Mouse (Mus musculus) forebrain, embryonic 11.5 days (tissue): Measurements from ENCODE around the gene Celsr1. TPM values are rescaled to one million over a fixed set of nuclear protein-coding genes. Genes with fewer than 3 reads are reported as not detected.
A peak's percentile ranks its signal among the peaks of the same experiment; 100 is the strongest.

Experiments used
- ATAC-seq: fragments of 200-750 bp; cut with Nextera tagmentation; replicated peaks from 2 replicates; pipeline ENCODE4 v1.8.0; 2017; ENCODE audit warnings: moderate TSS enrichment; ENCODE audit not compliant: low FRiP score
- DNase-seq: peaks from one replicate; pipeline ENCODE4 v3.0.0-alpha.2; 2017; ENCODE audit warnings: low spot score
- H3K27ac ChIP-seq: fragments of 300-500 bp; sonication (generic); 2 replicates; pipeline ENCODE4 v1.5.1; 2014; ENCODE audit warnings: low read depth, low read length
- H3K27me3 ChIP-seq: fragments of 300-500 bp; sonication (generic); 2 replicates; pipeline ENCODE4 v1.6.1; 2014; ENCODE audit warnings: mild to moderate bottlenecking, low read length, mixed read lengths; ENCODE audit not compliant: control insufficient read depth, insufficient read depth
- H3K36me3 ChIP-seq: fragments of 300-500 bp; sonication (generic); 2 replicates; pipeline ENCODE4 v1.6.1; 2014; ENCODE audit warnings: mild to moderate bottlenecking, low read length, moderate library complexity, mixed read lengths; ENCODE audit not compliant: control insufficient read depth, insufficient read depth
- H3K4me1 ChIP-seq: fragments of 300-500 bp; sonication (generic); replicated peaks from 2 replicates; pipeline ENCODE4 v1.6.1; 2014; ENCODE audit warnings: low read length, mixed read lengths; ENCODE audit not compliant: control insufficient read depth, insufficient read depth
- H3K4me2 ChIP-seq: fragments of 300-500 bp; sonication (generic); 2 replicates; pipeline ENCODE4 v1.6.1; 2014; ENCODE audit warnings: low read depth, mild to moderate bottlenecking, low read length, moderate library complexity, mixed read lengths; ENCODE audit not compliant: severe bottlenecking
- H3K4me3 ChIP-seq: fragments of 300-500 bp; sonication (generic); 2 replicates; pipeline ENCODE4 v1.5.1; 2014; ENCODE audit warnings: low read depth, low read length
- H3K9ac ChIP-seq: fragments of 300-500 bp; sonication (generic); 2 replicates; pipeline ENCODE4 v1.6.1; 2014; ENCODE audit warnings: low read length
- H3K9me3 ChIP-seq: fragments of 300-500 bp; sonication (generic); 2 replicates; pipeline ENCODE4 v1.6.1; 2016; ENCODE audit warnings: low read length, mixed read lengths; ENCODE audit not compliant: control insufficient read depth
- WGBS: fragments of 180-500 bp; shearing (Covaris S2); extraction: QIAGEN DNeasy Blood & Tissue Kit; methylation state at CpG from one replicate; pipeline ENCODE4 v1.1.7; 2014; 5-methylcytosine and 5-hydroxymethylcytosine counted together
- polyA plus RNA-seq: library from polyadenylated mRNA; unstranded; fragments of >200 nt; fragmentation: Nextera tagmentation; extraction: Ambion mirVana; gene quantifications from 2 replicates; pipeline ENCODE4 v1.2.1, GENCODE M21; 2014

The Celsr1 gene
- polyA plus RNA-seq, 1 experiment from 2014 or later = 7.3 TPM

DNA sequence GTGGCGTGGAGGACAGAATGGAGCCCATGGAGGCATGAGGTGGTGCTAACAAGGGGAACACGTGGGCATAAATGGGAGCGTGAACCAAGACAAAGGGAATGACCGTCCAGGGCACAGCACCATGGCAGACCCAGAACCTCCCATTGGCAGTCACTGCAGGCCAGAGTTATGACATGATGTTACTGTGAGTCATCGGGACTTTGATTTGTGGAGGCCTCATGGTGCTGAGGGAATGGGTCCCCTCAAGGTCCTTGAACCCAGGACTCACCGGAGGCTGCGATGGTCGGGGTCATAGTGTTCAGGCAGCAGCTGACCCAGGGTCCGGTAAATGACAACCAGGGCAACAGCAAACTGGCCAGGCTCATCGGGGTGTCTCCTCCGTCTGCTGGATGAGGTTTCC lies 111.7 kb downstream of the Celsr1 start:
- Histone ChIP-seq H3K9me3 (no peaks in the 10 kb centered on the region), H3K36me3 (no peaks in the 10 kb centered on the region; the same call in 1 of the 2 replicates), H3K4me3 (no peak overlapping the region), H3K4me1 (no peaks in the 10 kb centered on the region), H3K27me3 (no peaks in the 10 kb centered on the region), H3K4me2 (no peak overlapping the region), H3K9ac (no peak overlapping the region), H3K27ac (no peak overlapping the region)
- WGBS = 94% methylated on average over 11 of the region's 11 CpGs
- no peak for DNase-seq
- ATAC-seq = no peak

DNA sequence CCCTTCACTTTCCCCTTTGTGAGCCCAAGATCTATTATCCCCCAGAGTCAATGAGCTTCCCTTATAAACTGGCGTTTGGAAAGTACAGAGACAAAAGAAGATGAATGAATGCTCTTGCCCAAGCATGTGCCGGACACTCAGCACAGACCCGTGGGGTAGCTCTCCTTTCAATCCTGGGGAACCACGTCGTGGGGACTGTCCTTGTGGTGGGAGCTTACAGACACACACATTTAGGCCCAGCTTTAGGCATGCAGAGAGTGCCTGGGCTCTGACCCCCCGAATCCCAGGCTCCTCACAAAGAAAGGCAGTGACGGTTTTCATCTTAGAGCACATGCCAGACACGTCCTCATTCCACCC lies 113.7 kb downstream of the Celsr1 start:
- no peaks in the 10 kb centered on the region for H3K9me3 ChIP-seq
- no peak overlapping the region for H3K9ac ChIP-seq
- no peak overlapping the region for H3K27ac ChIP-seq
- no peak overlapping the region for H3K4me3 ChIP-seq
- no peaks in the 10 kb centered on the region for H3K27me3 ChIP-seq
- no peak overlapping the region for H3K4me2 ChIP-seq
- H3K36me3 ChIP-seq = no peaks in the 10 kb centered on the region; the same call in 1 of the 2 replicates
- ATAC-seq (no peak), DNase-seq (no peak)
- WGBS = 62% methylated on average over 8 of the region's 8 CpGs
- no peaks in the 10 kb centered on the region for H3K4me1 ChIP-seq

DNA sequence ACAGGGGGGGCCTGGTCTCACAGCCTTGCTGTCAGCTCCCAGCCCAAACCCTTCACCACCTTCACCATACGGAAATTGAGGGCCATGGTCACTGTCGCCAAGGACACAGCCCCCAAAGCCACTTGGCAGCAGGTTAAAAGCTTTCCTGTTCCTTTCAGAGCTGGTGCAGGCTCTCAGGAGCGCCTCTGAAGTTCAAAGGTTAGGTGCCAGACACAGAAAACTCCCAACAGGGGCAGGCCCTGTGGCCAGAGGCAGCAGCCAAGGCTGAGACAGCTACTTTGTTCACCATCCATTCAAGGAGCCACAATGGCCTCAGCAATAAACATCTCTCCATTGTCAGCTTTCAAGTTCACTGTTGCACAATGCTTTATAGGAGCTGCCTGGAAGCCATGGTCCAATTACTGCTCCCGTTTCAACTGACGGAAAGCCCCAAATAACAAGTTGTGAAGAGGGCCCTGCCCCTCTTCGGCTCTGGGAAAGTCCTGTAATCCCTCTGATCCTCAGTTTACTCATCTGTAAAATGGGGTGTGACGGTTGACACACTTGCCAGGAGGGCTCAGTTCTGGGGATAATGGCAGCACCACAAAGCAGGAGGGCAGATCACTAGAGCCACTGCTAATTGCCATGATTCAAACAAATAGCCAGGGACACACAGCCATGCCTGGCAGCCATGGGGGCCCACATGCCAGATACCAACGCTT lies 114.2 kb downstream of the Celsr1 start:
- H3K9ac ChIP-seq = no peak overlapping the region
- H3K36me3 ChIP-seq = no peaks in the 10 kb centered on the region; the same call in 1 of the 2 replicates
- no peaks in the 10 kb centered on the region for H3K9me3 ChIP-seq
- ATAC-seq = no peak
- no peaks in the 10 kb centered on the region for H3K27me3 ChIP-seq
- no peak overlapping the region for H3K27ac ChIP-seq
- no peak overlapping the region for H3K4me2 ChIP-seq
- H3K4me1 ChIP-seq = no peaks in the 10 kb centered on the region
- DNase-seq = no peak
- WGBS = 58% methylated on average over 8 of the region's 8 CpGs
- no peak overlapping the region for H3K4me3 ChIP-seq

DNA sequence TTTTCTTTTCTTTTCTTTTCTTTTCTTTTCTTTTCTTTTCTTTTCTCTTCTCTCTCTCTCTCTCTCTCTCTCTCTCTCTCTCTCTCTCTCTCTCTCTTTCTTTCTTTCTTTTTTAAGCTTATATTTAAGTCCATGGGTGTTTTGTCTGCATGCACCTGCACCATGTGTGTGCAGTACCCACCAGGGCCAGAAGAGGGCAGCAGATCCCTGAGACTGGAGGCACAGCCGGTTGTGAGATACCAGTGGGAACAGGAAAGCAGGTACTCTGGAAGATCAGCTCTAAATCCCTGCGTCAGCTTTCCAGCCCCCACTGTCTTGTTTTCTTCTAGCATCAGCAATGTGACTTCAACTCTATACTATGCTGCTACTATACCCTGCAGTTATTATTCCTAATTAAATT lies 120.0 kb downstream of the Celsr1 start:
- Histone ChIP-seq H3K9ac (no peak overlapping the region), H3K4me3 (no peak overlapping the region), H3K27me3 (no peaks in the 10 kb centered on the region), H3K27ac (no peak overlapping the region), H3K36me3 (no peaks in the 10 kb centered on the region; the same call in 1 of the 2 replicates), H3K4me2 (no peak overlapping the region), H3K4me1 (no peaks in the 10 kb centered on the region), H3K9me3 (no peaks in the 10 kb centered on the region)
- ATAC-seq (no peak), DNase-seq (peak; percentile 92)
- 25% methylated on average over 2 of the region's 2 CpGs for WGBS

DNA sequence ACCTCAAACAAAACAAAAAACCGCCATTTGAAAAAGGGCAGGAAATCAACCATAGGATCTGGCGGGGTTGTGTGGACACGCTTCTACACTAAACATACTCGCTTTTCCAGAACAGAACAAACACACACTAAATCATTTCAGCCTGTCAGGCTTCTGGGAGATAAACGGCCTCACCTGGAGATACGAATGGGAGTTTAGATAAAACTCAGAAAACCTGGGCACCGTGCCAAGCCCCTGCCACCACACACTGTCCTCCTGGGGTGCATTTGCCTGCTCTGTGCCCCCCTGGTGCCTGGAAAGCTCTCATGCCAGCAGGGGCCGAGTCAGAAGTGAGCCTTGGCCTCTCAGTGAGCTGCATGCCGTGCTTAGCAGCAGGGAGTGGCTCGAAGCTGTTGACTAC lies 123.6 kb downstream of the Celsr1 start:
- Histone ChIP-seq H3K9me3 (no peaks in the 10 kb centered on the region), H3K4me1 (no peaks in the 10 kb centered on the region), H3K4me2 (no peak overlapping the region), H3K4me3 (no peak overlapping the region), H3K9ac (no peak overlapping the region), H3K27ac (no peak overlapping the region), H3K36me3 (no peaks in the 10 kb centered on the region), H3K27me3 (no peaks in the 10 kb centered on the region)
- no peak for ATAC-seq
- 76% methylated on average over 10 of the region's 10 CpGs for WGBS
- DNase-seq = no peak

DNA sequence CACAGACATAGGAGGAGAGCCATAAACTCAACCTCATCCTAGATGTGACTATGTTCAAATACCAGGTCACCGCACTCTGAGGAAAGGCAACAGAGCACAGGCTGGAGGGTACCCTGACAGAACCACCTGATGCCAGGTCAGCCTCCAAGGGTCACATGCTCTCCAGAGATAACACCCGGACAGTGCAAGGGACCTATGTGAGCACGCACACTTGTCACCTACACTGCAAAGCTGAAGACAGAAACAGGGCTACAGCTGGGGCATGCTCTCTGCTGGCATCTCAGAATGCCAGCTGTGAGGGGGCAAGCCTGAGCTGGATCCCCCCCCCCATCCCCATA lies 124.1 kb downstream of the Celsr1 start:
- Histone ChIP-seq H3K4me3 (no peak overlapping the region), H3K36me3 (no peaks in the 10 kb centered on the region), H3K4me2 (no peak overlapping the region), H3K27ac (no peak overlapping the region), H3K9ac (no peak overlapping the region), H3K27me3 (no peaks in the 10 kb centered on the region), H3K4me1 (no peaks in the 10 kb centered on the region), H3K9me3 (no peaks in the 10 kb centered on the region)
- ATAC-seq (no peak), DNase-seq (no peak)
- 90% methylated on average over 3 of the region's 3 CpGs for WGBS

DNA sequence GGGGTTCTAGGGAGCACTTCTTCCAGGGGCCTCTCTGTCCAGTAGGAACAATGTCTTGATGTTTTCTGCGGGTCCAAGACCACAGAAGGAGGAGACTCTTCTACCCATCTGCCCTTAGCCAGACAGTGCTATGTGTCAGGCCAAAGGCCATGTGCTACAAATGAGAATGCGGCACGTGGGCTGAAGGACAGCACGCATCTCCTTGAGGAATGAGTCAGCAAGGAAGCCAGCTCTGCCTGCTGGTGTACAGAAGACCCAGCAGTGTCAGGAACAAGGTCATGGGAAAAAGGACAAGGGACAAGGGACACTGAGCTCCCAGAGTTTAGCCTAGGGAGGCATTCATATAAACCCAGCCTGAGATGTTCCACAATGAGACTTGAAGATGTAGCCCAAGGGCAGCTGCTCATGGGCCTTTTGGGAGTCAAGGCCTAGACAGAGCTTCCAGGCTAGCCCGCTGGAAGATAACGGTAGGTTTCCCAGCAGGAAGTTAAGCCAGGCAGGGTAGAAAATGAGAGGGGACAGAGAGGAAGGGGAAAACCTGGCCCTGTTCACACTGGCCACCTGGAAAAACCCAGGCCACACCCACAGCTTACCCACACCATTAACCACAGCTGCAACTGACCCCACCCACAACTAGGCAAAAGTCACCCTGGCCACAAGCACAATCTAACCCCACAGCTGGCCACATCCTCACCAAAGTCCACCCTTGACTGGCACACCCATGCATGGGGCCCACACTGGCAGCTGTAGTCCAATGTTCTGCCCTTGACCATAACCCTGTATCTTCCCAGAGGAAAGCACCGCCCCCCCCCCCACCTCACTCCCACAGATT lies 124.7 kb downstream of the Celsr1 start:
- Histone ChIP-seq H3K9me3 (no peaks in the 10 kb centered on the region), H3K27ac (no peak overlapping the region), H3K27me3 (no peaks in the 10 kb centered on the region), H3K4me2 (no peak overlapping the region), H3K9ac (no peak overlapping the region), H3K36me3 (no peaks in the 10 kb centered on the region), H3K4me3 (no peak overlapping the region), H3K4me1 (no peaks in the 10 kb centered on the region)
- no peak for DNase-seq
- WGBS = 92% methylated on average over 7 of the region's 7 CpGs
- ATAC-seq = no peak

DNA sequence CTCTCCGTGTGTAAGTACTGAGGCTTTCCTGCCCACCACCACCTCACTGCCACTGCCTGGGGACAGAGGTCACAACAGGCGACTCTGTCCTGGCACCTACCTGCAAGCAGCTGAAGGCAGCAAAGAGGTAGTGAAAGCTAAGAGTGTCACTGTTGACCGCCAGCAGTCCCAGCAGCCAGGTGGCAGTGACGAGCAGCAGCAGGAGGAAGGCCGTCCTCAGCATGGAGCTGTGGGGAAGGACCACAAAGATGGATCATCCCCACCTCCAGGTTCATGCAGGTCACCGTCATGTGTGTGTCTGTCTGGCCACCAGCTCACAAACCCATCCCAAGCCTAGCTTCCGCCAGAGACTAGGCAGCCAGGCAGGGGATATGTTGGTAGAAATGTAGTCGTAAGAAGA lies 129.8 kb downstream of the Celsr1 start:
- Histone ChIP-seq H3K4me3 (no peak overlapping the region), H3K4me1 (0 out of 2 replicates have a peak, but pooled peaks cover 2% of the 10 kb centered on the region), H3K27me3 (no peaks in the 10 kb centered on the region), H3K36me3 (peaks cover 2% of the 10 kb centered on the region; the same call in 1 of the 2 replicates), H3K27ac (no peak overlapping the region), H3K9ac (no peak overlapping the region), H3K4me2 (no peak overlapping the region), H3K9me3 (no peaks in the 10 kb centered on the region)
- ATAC-seq (no peak), DNase-seq (no peak)
- WGBS = 76% methylated on average over 8 of the region's 8 CpGs
